Mouse (Mus musculus) induced T-regulatory cell, adult 2 months (primary cell): ENCODE measurements at regions not wholly inside any gene's neighbourhood (a gene's known extent, or its start where the extent isn't known, plus 50 kb on each side); places are given as distances from the start of the nearest gene placed in this dataset.

Source experiments
- DNase-seq: peaks from one replicate; pipeline ENCODE4 v3.0.0-alpha.2; 2012; ENCODE audit warnings: low read depth

GRCm38 (mm10) chr9:94382293-94382692, 155.6 kb downstream of the 1190002N15Rik start:
- no peak for DNase-seq

GRCm38 (mm10) chr9:94378835-94379234, 159.0 kb downstream of the 1190002N15Rik start:
- no peak for DNase-seq

- no peak for DNase-seq
Measured at GRCm38 (mm10) chr9:94378291-94378690, 159.6 kb downstream of the 1190002N15Rik start.

GRCm38 (mm10) chr9:94377346-94378039, 160.4 kb downstream of the 1190002N15Rik start:
- DNase-seq, result no peak

- no peak for DNase-seq
Measured at GRCm38 (mm10) chr9:94370976-94371375, 166.9 kb downstream of the 1190002N15Rik start.

- no peak for DNase-seq
Measured at GRCm38 (mm10) chr9:94368231-94368936, 169.5 kb downstream of the 1190002N15Rik start.

- DNase-seq, result no peak
Measured at GRCm38 (mm10) chr9:94361877-94362697, 175.8 kb downstream of the 1190002N15Rik start.

GRCm38 (mm10) chr9:94361011-94361410, 176.9 kb downstream of the 1190002N15Rik start:
- DNase-seq, result no peak

- no peak for DNase-seq
Measured at GRCm38 (mm10) chr9:94358150-94358549, 179.7 kb downstream of the 1190002N15Rik start.

- DNase-seq, result no peak
Measured at GRCm38 (mm10) chr9:94342011-94342410, 195.9 kb downstream of the 1190002N15Rik start.

- DNase-seq, result no peak
Measured at GRCm38 (mm10) chr9:94341531-94341930, 196.3 kb downstream of the 1190002N15Rik start.

GRCm38 (mm10) chr9:94333450-94333849, 204.4 kb downstream of the 1190002N15Rik start:
- no peak for DNase-seq

GRCm38 (mm10) chr9:94323011-94323410, 214.9 kb downstream of the 1190002N15Rik start:
- no peak for DNase-seq

GRCm38 (mm10) chr9:94302575-94302974, 235.3 kb downstream of the 1190002N15Rik start:
- DNase-seq, result no peak

GRCm38 (mm10) chr9:94301896-94302295, 236.0 kb downstream of the 1190002N15Rik start:
- no peak for DNase-seq

GRCm38 (mm10) chr9:94295431-94295830, 242.4 kb downstream of the 1190002N15Rik start:
- DNase-seq, result no peak

GRCm38 (mm10) chr9:94292147-94292546, 245.7 kb downstream of the 1190002N15Rik start:
- DNase-seq, result no peak

- no peak for DNase-seq
Measured at GRCm38 (mm10) chr9:94289546-94289945, 248.3 kb downstream of the 1190002N15Rik start.

GRCm38 (mm10) chr9:94287559-94287958, 250.3 kb downstream of the 1190002N15Rik start:
- DNase-seq, result no peak

- DNase-seq, result no peak
Measured at GRCm38 (mm10) chr9:94278657-94279585, 259.0 kb downstream of the 1190002N15Rik start.

- no peak for DNase-seq
Measured at GRCm38 (mm10) chr9:94277096-94277495, 260.8 kb downstream of the 1190002N15Rik start.
